Mouse (Mus musculus): ENCODE data around the gene Wt1. TPM values are rescaled to one million over a fixed set of nuclear protein-coding genes. Genes with fewer than 3 reads are reported as not detected.
A peak's percentile ranks its signal among the peaks of the same experiment; 100 is the strongest.

Wt1 gene
- total RNA-seq, 2 experiments from 2014 or later: not detected

GRCm38 (mm10) chr2:105174254-105174653 lies 47.9 kb downstream of the Wt1 start:
- ATAC-seq (replicated peaks; ENCODE audit: poor library complexity, severe bottlenecking): no peak

GRCm38 (mm10) chr2:105178871-105179270 lies 52.5 kb downstream of the Wt1 start:
- ATAC-seq (replicated peaks; ENCODE audit: poor library complexity, severe bottlenecking): no peak

DNA sequence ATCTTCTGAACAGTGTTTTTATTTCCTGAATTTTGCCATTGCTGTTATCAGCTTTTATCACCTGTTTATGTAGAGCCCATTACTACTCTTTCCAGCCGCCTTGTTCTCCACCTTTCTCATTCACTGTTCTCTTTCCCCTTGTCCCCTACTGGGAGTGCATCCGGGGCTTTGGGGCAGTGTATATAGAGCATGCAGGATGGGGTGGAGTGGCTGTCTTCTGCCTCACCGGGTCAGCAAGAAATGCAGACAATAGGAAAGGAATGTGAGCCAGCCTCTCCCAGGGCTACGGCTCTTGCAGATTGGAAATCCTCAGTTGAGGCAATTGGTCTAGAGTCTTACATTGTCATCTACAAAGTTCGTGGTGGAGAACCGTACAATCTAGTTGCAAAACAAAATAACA lies 56.2 kb downstream of the Wt1 start:
- no peak for ATAC-seq (replicated peaks; ENCODE audit: poor library complexity, severe bottlenecking)

DNA sequence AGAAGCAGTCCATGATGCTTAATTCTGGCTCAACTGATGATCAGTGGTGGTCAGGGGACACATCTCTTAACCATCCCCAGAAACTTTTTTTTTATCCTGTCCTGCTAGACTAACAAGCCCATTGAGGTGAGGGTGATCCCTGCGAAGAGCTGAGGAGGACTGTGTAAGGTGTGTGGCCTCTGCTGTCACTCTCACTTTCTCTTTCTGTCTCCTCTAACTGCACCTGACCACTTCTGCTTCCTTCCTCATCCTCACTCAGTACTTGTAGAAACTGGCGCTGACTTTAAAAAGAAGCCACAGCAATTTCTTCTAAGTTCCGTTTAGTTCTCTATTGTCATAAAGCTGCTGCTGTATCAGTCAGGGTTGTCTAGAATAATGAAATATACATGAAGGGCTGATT lies 58.8 kb downstream of the Wt1 start:
- peak; percentile 40 for ATAC-seq (replicated peaks; ENCODE audit: poor library complexity, severe bottlenecking)

DNA sequence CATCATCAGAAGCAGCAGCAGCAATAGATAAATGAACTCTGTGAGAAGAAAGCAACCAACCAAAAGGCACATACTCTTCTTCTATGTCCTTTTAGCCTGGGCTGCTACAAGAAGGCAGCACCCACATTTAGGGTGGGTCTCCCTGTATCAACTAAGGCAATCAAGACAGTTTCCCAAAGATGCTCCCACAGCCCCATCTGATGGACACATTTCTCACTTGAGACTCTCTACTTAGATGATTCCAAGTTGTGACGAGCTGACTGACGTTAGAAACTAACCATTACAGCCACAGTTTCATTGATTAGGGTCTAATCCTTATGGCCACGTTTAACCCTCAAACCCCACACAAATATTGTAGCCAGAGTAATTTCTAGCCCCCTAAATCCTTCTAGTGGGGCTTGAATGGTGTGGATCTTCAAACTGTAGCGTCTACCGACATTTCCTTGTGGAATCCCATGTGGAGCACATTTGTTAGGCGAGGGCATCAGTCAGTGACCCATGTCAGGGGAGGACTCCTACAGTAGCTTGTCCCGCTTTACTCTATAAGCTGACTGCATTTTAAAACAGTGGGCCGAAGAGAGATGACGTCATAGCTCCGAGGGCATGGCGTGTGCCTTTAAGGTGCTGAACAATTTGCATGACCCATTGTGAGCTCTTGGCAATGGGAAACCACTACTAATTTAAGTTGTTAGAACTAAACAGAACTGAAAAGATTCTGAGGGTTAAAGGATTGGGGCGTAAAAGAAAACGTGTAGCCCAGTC lies 59.6 kb downstream of the Wt1 start:
- ATAC-seq (replicated peaks; ENCODE audit: poor library complexity, severe bottlenecking): no peak

DNA sequence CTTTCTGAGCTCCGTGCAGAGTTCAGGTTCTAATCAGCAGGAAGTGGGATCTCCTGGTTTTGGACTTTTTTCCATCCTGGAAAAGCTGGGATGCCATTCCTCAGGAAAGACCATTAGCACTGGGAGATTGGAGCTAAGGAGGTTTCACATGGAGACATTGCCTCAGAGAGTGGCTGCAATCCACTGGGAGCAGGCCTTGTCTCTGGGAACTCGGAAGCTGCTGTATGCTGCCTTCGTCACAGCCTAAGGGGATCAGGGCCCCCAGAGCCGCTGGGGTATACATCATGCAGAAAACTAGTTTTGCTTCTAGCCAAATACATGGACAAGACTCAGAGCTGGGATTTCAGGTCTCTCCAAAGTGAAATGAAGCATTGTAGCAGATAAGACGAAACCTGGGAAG lies 60.3 kb downstream of the Wt1 start:
- ATAC-seq (replicated peaks; ENCODE audit: poor library complexity, severe bottlenecking): no peak

DNA sequence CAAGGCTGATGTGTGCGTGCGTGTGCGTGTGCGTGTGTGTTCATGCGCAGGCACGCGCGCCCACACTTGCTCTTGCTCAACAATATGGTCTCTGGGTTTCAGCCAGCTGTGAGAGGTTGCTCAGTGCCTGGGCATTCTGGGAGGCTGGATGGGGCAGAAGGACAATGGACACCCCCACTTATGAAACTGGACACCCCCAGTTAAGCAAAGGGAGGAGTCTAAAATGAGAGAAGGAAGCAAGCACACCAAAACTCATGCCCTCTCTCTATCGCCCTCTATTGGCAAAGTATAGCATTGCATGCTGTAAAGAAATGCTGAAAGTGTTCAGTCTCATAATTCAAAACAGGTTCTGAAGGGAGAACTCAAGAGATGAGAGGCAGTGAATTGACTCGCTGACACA lies 61.9 kb downstream of the Wt1 start:
- ATAC-seq (replicated peaks; ENCODE audit: poor library complexity, severe bottlenecking): peak; percentile 91

GRCm38 (mm10) chr2:105189352-105189751 lies 63.0 kb downstream of the Wt1 start:
- ATAC-seq (replicated peaks; ENCODE audit: poor library complexity, severe bottlenecking): peak; percentile 51

- no peak for ATAC-seq (replicated peaks; ENCODE audit: poor library complexity, severe bottlenecking)
Measured at GRCm38 (mm10) chr2:105200152-105200551, 73.8 kb downstream of the Wt1 start.

- ATAC-seq (replicated peaks; ENCODE audit: poor library complexity, severe bottlenecking): no peak
Measured at GRCm38 (mm10) chr2:105206563-105207174, 80.3 kb downstream of the Wt1 start.

GRCm38 (mm10) chr2:105212839-105213238 lies 86.5 kb downstream of the Wt1 start:
- ATAC-seq (replicated peaks; ENCODE audit: poor library complexity, severe bottlenecking): no peak

DNA sequence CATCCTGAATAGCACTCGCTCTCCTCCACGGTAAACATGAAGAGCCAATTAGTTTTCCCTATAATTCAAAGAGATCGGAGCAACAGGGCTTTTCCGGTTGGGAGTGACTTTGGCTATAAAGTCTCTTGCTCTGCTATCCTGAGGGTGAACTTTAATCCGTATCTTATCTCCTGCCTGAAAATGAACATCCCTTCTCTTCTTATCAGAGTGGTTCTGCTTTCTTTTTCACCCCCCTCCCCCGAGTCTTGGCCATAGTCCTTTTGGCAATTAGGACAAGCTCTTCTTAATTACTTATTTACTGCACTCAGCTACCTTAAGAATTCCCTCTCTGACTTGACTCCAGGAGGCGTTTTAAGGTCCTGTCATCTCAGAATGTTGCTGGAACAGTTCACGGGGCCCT lies 89.6 kb downstream of the Wt1 start:
- no peak for ATAC-seq (replicated peaks; ENCODE audit: poor library complexity, severe bottlenecking)

DNA sequence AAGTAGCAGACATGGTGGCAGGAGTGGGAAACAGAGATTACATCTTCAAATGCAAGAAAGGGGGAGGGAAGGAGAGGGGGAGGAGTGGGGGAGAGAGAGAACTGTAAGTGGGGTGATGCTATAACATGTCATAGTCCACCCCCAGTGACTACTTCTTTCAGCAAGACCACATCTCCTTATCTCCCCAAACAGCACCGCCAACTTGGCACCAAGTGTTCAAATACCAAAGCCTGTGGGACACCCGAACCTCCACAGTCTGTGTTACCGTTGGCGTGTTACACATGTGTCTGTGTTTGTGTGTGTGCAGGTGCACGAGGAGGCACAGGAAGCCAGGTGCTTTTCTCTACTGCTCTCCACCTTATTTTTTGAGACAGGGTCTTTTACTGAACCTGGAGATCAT lies 92.9 kb downstream of the Wt1 start:
- peak; percentile 20; the same call in 1 of the 2 replicates for ATAC-seq (replicated peaks; ENCODE audit: poor library complexity, severe bottlenecking)

DNA sequence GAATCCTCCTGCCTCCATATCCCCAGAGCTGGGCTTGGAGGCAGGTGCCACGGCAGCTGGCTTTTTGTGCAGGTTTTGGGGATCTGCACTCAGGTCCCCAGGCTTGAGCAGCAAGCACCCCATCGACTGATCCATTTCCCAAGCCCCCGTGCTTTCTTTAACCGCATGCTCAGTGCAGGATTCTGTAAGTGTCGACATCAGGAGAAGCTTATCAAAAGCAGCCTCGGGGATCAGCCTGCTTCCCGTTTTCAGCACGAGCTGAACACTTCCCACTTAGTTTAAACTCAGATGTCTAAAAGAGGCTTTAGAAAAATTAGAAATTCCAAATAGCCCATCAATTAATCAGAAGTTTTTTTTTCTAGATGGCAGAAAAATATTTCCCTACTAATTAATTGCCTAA lies 93.3 kb downstream of the Wt1 start:
- peak; percentile 75 for ATAC-seq (replicated peaks; ENCODE audit: poor library complexity, severe bottlenecking)

DNA sequence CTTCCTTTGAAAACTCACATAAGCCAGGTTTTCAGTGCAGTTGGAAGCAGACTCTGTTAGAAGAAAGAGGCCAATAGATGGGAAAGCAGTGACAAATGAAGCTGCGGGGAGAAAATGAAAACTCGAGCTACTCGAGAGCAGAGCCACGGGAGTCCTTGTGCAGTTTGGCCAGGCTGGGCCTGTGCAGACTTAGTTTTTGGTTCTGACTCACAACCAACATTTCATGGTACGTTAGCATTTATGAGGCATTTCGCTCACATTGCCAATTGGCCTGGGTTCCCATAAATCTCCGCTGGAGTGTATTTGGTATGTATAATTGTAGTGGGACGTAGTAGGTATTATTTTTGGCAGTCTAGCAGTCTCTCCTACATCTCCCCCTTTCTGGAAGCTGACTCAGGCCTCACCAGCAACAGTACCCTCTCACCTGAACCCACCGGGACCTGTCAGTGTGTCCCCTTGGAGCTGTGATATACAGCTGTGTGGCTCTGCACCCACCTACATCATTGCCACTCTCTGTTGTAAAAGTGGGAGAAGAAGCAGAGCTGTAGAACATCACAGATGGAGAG lies 94.5 kb downstream of the Wt1 start:
- no peak for ATAC-seq (replicated peaks; ENCODE audit: poor library complexity, severe bottlenecking)

Other genes starting within 250 kb of the Wt1 start
- 256 and 295 TPM in 2 replicates for gene Eif3m, start 109.4 kb upstream of the Wt1 start, total RNA-seq (2014; fragmentation: Nextera tagmentation)
- gene Eif3m, start 109.4 kb upstream of the Wt1 start, total RNA-seq (2017): 256 and 317 TPM in 2 replicates
- not detected in 2 replicates for gene Gm11060, start 34.5 kb upstream of the Wt1 start, total RNA-seq (2014; fragmentation: Nextera tagmentation)
- not detected in 2 replicates for gene Gm11060, start 34.5 kb upstream of the Wt1 start, total RNA-seq (2017)
- gene Them7, start 97.8 kb downstream of the Wt1 start, total RNA-seq (2014; fragmentation: Nextera tagmentation): 3.6 and 5.5 TPM in 2 replicates
- 2.1 and 3.3 TPM in 2 replicates for gene Them7, start 97.8 kb downstream of the Wt1 start, total RNA-seq (2017)